In the genomic region with DNA sequence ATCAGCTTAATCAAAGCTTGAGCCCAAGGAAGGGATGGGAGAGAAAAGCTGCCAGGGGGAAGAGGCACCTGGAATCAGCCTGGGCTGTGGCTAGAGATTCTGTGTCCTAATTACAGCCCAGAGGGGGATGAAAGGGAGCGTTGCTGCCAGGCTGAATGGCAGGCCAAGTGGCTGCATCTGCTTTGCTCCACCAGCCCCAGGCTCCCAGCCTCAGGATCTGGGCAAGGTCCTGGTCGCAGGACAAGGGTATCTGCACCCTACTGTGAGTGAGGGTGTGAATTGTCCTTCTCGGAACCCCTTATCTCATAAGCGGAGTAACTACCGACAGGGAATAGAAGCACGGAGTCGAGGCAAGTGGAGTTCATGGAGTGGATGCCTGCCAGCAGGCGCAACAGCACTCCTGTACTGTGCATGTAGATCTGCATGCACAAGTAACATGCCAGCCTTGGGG, we compare ENCODE assay signal across 13 mouse cellular contexts. TPM values are rescaled to one million over a fixed set of nuclear protein-coding genes. Genes with fewer than 3 reads are reported as not detected.
DNase-seq lines count a peak whose midpoint lies in the region; ATAC-seq lines count a peak whose summit lies in the region.
"Had no signal": no experiment of that assay in that cellular context is flagged by ENCODE, and none has a peak within 500 bp of the region (broad histone marks: within the 10 kb centered on the region; RNA-seq: fewer than 3 reads in every experiment).

No protein-coding gene starts in this region.

- H3K36me3 ChIP-seq in hindbrain, embryonic 13.5 days = 0 out of 2 replicates have a peak, but pooled peaks cover 3% of the 10 kb centered on the region
- no peaks in the 10 kb centered on the region for H3K36me3 ChIP-seq in neural tube, embryonic 15.5 days
- H3K36me3 ChIP-seq: limb, embryonic 13.5 days had no signal

- H3K4me2 ChIP-seq in hindbrain, embryonic 13.5 days = peak overlapping the region; percentile 96
- H3K4me2 ChIP-seq in neural tube, embryonic 15.5 days = peak overlapping the region; percentile 87
- H3K4me2 ChIP-seq: limb, embryonic 13.5 days had no signal

- H3K9me3 ChIP-seq in hindbrain, embryonic 13.5 days = no peaks in the 10 kb centered on the region
- no peaks in the 10 kb centered on the region for H3K9me3 ChIP-seq in neural tube, embryonic 15.5 days (replicated peaks)
- H3K9me3 ChIP-seq: limb, embryonic 13.5 days had no signal

- peak overlapping the region; percentile 100 for H3K9ac ChIP-seq in hindbrain, embryonic 13.5 days
- H3K9ac ChIP-seq in neural tube, embryonic 15.5 days (replicated peaks) = peak overlapping the region; percentile 97
- H3K9ac ChIP-seq: limb, embryonic 13.5 days had no signal

- H3K27me3 ChIP-seq in hindbrain, embryonic 13.5 days = peaks cover 53% of the 10 kb centered on the region
- H3K27me3 ChIP-seq in neural tube, embryonic 15.5 days (replicated peaks) = peaks cover 6% of the 10 kb centered on the region; the same call in 1 of the 2 replicates

- ATAC-seq in hindbrain, embryonic 13.5 days (ENCODE audit: low FRiP score) = no peak
- no peak for ATAC-seq in neural tube, embryonic 15.5 days (ENCODE audit: low FRiP score)
- ATAC-seq in megakaryocyte, adult 5-6 weeks (ENCODE audit: poor library complexity, severe bottlenecking) = no peak
- ATAC-seq: intestine, postnatal 0 days had no signal

- peak overlapping the region; percentile 99 for H3K27ac ChIP-seq in hindbrain, embryonic 13.5 days
- peak overlapping the region; percentile 98 for H3K27ac ChIP-seq in neural tube, embryonic 15.5 days (replicated peaks)
- H3K27ac ChIP-seq: limb, embryonic 13.5 days had no signal

- WGBS in hindbrain, embryonic 13.5 days = 2% methylated on average over 8 of the region's 8 CpGs
- under 1% methylated on average over 8 of the region's 8 CpGs for WGBS in neural tube, embryonic 15.5 days

- H3K4me3 ChIP-seq in hindbrain, embryonic 13.5 days = peak overlapping the region; percentile 95
- H3K4me3 ChIP-seq in neural tube, embryonic 15.5 days (replicated peaks) = peak overlapping the region; percentile 74
- H3K4me3 ChIP-seq: erythroblast, embryonic 14.5 days; limb, embryonic 13.5 days had no signal

- DNase-seq in layer of hippocampus, postnatal 14 days (ENCODE audit: low spot score in 2 of 2) = peak; percentile 65 to 68
- no peak for DNase-seq in layer of hippocampus, adult 9-11 months
- DNase-seq in cerebellum, postnatal 25 days = peak; percentile 69 to 75
- no peak for DNase-seq in spleen, adult 18-20 months
- no peak for DNase-seq in adrenal gland, postnatal 10 days
- DNase-seq: heart, adult 11 months; thymus, adult 2 months had no signal

- H3K4me1 ChIP-seq in hindbrain, embryonic 13.5 days (replicated peaks) = peaks cover 58% of the 10 kb centered on the region
- H3K4me1 ChIP-seq in neural tube, embryonic 15.5 days = peaks cover 66% of the 10 kb centered on the region

RNA-seq across cellular contexts. Expression of a gene that starts 35.4 kb away (rescaled TPM):
- 10 to 100 TPM; 84.1 to 90.7 TPM for total RNA-seq in layer of hippocampus, postnatal 14 days (2021)
- 21.9 and 22.5 TPM in 2 replicates for polyA plus RNA-seq in hindbrain, embryonic 13.5 days (2015; fragmentation: Nextera tagmentation; extraction: Ambion mirVana)
- 24.2 and 25.0 TPM in 2 replicates for polyA plus RNA-seq in neural tube, embryonic 15.5 days (2015; fragmentation: Nextera tagmentation; extraction: Ambion mirVana)
- total RNA-seq in adrenal gland, postnatal 10 days (2021) = 10 to 100 TPM; 78.9 to 83.1 TPM
- total RNA-seq in megakaryocyte, adult 5-6 weeks (2015) = 18.9 and 26.5 TPM in 2 replicates
- total RNA-seq in megakaryocyte, adult 5-6 weeks (2017) = 61.2 and 71.9 TPM in 2 replicates

Comparison
In these comparisons a context has a peak if more than half of its experiments do, and no peak if none do; other contexts are left out.
1. DNase-seq: peak in layer of hippocampus, postnatal 14 days (2 of 2) and cerebellum, postnatal 25 days (2 of 2); none in layer of hippocampus, adult 9-11 months (single experiment), spleen, adult 18-20 months (0 of 2) and adrenal gland, postnatal 10 days (single experiment).